Mouse (Mus musculus) kidney, embryonic 14.5 days (tissue): ENCODE results near the gene Mcl1. TPM values are rescaled to one million over a fixed set of nuclear protein-coding genes. Genes with fewer than 3 reads are reported as not detected.
A peak's percentile ranks its signal among the peaks of the same experiment; 100 is the strongest.

ENCODE experiments used
- ATAC-seq: fragments of 200-750 bp; cut with Nextera tagmentation; 2 replicates; pipeline ENCODE4 v1.8.0; 2017; ENCODE audit warnings: moderate number of reproducible peaks, mild to moderate bottlenecking, moderate TSS enrichment, moderate library complexity; ENCODE audit not compliant: low FRiP score, low TSS enrichment
- H3K27ac ChIP-seq: fragments of 300-500 bp; sonication (generic); 2 replicates; pipeline ENCODE4 v1.5.1; 2014; ENCODE audit warnings: low read depth, mild to moderate bottlenecking, low read length, moderate library complexity, mixed read lengths
- H3K27me3 ChIP-seq: fragments of 300-500 bp; sonication (generic); 2 replicates; pipeline ENCODE4 v1.6.1; 2014; ENCODE audit warnings: mild to moderate bottlenecking, low read length; ENCODE audit not compliant: control insufficient read depth, insufficient read depth
- H3K36me3 ChIP-seq: fragments of 300-500 bp; sonication (generic); 2 replicates; pipeline ENCODE4 v1.6.1; 2014; ENCODE audit warnings: low read length, mixed read lengths; ENCODE audit not compliant: control insufficient read depth, insufficient read depth
- H3K4me1 ChIP-seq: fragments of 300-500 bp; sonication (generic); 2 replicates; pipeline ENCODE4 v1.6.1; 2014; ENCODE audit warnings: low read length, mixed read lengths; ENCODE audit not compliant: control insufficient read depth, insufficient read depth
- H3K4me2 ChIP-seq: fragments of 300-500 bp; sonication (generic); replicated peaks from 2 replicates; pipeline ENCODE4 v1.6.1; 2014; ENCODE audit warnings: low read depth, mild to moderate bottlenecking, low read length
- H3K4me3 ChIP-seq: fragments of 300-500 bp; sonication (generic); 2 replicates; pipeline ENCODE4 v1.5.1; 2014; ENCODE audit warnings: mild to moderate bottlenecking, low read length
- H3K9ac ChIP-seq: fragments of 300-500 bp; sonication (generic); 2 replicates; pipeline ENCODE4 v1.6.1; 2014; ENCODE audit warnings: low read depth, mild to moderate bottlenecking, low read length, moderate library complexity
- H3K9me3 ChIP-seq: fragments of 300-500 bp; sonication (generic); 2 replicates; pipeline ENCODE4 v1.6.1; 2016; ENCODE audit warnings: low read length; ENCODE audit not compliant: control insufficient read depth
- WGBS: fragments of 180-500 bp; shearing (Covaris S2); extraction: QIAGEN DNeasy Blood & Tissue Kit; methylation state at CpG from one replicate; pipeline ENCODE4 v1.1.7; 2014; 5-methylcytosine and 5-hydroxymethylcytosine counted together
- polyA plus RNA-seq: library from polyadenylated mRNA; unstranded; fragments of >200 nt; fragmentation: Nextera tagmentation; extraction: Ambion mirVana; gene quantifications from 2 replicates; pipeline ENCODE4 v1.2.1, GENCODE M21; 2014

Gene Mcl1
- polyA plus RNA-seq, 1 experiment from 2014 or later = 76.1 TPM

- peak overlapping the region; percentile 100; the same call in 1 of the 2 replicates for H3K9ac ChIP-seq
- no peak for ATAC-seq
- H3K9me3 ChIP-seq = no peaks in the 10 kb centered on the region
- 31% methylated on average over 2 of the region's 2 CpGs for WGBS
- H3K4me3 ChIP-seq = peak overlapping the region; percentile 99
- H3K27me3 ChIP-seq = no peaks in the 10 kb centered on the region
- H3K36me3 ChIP-seq = peaks cover 52% of the 10 kb centered on the region
- H3K4me1 ChIP-seq = peaks cover 29% of the 10 kb centered on the region; the same call in 1 of the 2 replicates
- no peak overlapping the region for H3K27ac ChIP-seq
- H3K4me2 ChIP-seq = peak overlapping the region; percentile 93
Observed at GRCm38 (mm10) chr3:95660788-95661478, 2.3 kb downstream of the Mcl1 start.

- H3K9me3 ChIP-seq = no peaks in the 10 kb centered on the region
- no peak overlapping the region for H3K27ac ChIP-seq
- no peak overlapping the region for H3K9ac ChIP-seq
- H3K4me1 ChIP-seq = peaks cover 41% of the 10 kb centered on the region
- no peak for ATAC-seq
- peak overlapping the region; percentile 16; the same call in 1 of the 2 replicates for H3K4me3 ChIP-seq
- peaks cover 52% of the 10 kb centered on the region for H3K36me3 ChIP-seq
- no peaks in the 10 kb centered on the region for H3K27me3 ChIP-seq
- WGBS = 59% methylated on average over 7 of the region's 7 CpGs
- H3K4me2 ChIP-seq = peak overlapping the region; percentile 23; the same call in 1 of the 2 replicates
Observed at GRCm38 (mm10) chr3:95661945-95662715, 3.5 kb downstream of the Mcl1 start.

DNA sequence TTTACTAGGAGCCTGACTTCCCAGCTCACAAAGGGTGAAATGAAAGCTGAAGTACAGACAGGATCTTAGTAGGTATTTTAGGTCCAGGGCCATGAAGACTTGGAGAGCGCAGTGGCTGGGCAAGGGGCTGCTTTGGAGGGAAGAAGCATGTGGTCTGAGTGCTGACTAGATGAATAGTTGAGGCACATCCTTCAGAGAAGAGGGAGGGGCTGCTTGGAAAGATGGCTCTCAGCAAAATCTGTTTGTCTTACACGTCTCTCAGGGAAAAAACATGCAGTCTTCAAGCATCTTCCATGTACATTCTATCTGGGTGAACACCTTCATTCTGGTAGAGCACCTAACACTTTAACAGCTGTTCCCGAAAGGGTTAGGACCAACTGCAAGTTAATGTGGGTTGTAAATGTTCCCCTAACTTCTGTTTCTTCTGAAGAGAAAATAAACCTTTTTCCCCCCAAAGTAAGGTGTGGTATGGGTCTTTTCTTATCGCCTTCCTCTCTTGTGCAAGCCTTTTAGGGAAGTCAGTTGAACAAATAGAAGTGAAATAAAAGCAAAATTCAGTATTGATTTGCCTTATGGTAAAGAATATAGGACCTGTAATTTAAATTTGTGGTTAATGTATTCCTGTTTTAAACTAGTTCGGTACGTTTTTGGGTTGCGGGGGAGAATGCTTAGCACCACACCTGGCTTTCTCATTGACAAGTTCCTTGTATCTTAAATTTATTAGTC lies 4.3 kb downstream of the Mcl1 start:
- Histone ChIP-seq H3K9me3 (no peaks in the 10 kb centered on the region), H3K27me3 (no peaks in the 10 kb centered on the region), H3K9ac (no peak overlapping the region), H3K4me1 (peaks cover 47% of the 10 kb centered on the region), H3K36me3 (peaks cover 55% of the 10 kb centered on the region), H3K27ac (no peak overlapping the region), H3K4me3 (0 out of 2 replicates have a peak overlapping the region, but pooled peaks have one; percentile 1), H3K4me2 (no peak overlapping the region; the same call in 1 of the 2 replicates)
- ATAC-seq = no peak
- 73% methylated on average over 7 of the region's 7 CpGs for WGBS

DNA sequence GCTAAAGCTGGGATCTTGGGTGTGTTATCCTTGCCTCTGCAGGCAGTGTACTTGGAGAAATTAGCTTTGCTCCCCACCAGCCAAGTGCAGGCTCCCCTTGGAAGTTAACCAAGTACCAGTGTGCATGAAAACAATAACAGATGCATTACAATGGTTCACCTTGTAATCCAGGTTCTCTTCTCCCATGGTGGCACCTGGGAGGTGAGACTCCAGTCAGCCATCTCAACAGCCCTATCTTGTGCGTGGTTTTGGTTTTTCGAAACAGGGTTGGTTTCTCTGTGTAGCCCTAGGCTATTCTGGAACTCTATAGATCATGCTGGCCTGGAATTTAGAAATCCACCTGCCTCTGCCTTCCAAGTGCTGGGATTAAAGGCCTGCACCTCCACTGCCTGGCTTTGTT lies 4.9 kb downstream of the Mcl1 start:
- H3K9ac ChIP-seq = no peak overlapping the region
- H3K27me3 ChIP-seq = no peaks in the 10 kb centered on the region
- peaks cover 48% of the 10 kb centered on the region for H3K4me1 ChIP-seq
- no peak for ATAC-seq
- no peaks in the 10 kb centered on the region for H3K9me3 ChIP-seq
- no peak overlapping the region for H3K4me2 ChIP-seq
- no peak overlapping the region for H3K4me3 ChIP-seq
- peaks cover 55% of the 10 kb centered on the region for H3K36me3 ChIP-seq
- H3K27ac ChIP-seq = no peak overlapping the region
- WGBS = 78% methylated on average over 2 of the region's 2 CpGs

GRCm38 (mm10) chr3:95663969-95664608 lies 5.5 kb downstream of the Mcl1 start:
- Histone ChIP-seq H3K36me3 (peaks cover 55% of the 10 kb centered on the region), H3K4me1 (peaks cover 53% of the 10 kb centered on the region), H3K27ac (no peak overlapping the region), H3K27me3 (no peaks in the 10 kb centered on the region), H3K9me3 (no peaks in the 10 kb centered on the region), H3K4me3 (no peak overlapping the region), H3K4me2 (no peak overlapping the region), H3K9ac (no peak overlapping the region)
- 92% methylated on average over 3 of the region's 3 CpGs for WGBS
- no peak for ATAC-seq

- H3K4me3 ChIP-seq = no peak overlapping the region
- no peak overlapping the region for H3K4me2 ChIP-seq
- no peak overlapping the region for H3K9ac ChIP-seq
- no peaks in the 10 kb centered on the region for H3K9me3 ChIP-seq
- H3K27ac ChIP-seq = no peak overlapping the region
- H3K27me3 ChIP-seq = no peaks in the 10 kb centered on the region
- WGBS = 92% methylated on average over 4 of the region's 4 CpGs
- peaks cover 53% of the 10 kb centered on the region for H3K4me1 ChIP-seq
- no peak for ATAC-seq
- peaks cover 59% of the 10 kb centered on the region for H3K36me3 ChIP-seq
Observed at GRCm38 (mm10) chr3:95664940-95665352, 6.4 kb downstream of the Mcl1 start.

DNA sequence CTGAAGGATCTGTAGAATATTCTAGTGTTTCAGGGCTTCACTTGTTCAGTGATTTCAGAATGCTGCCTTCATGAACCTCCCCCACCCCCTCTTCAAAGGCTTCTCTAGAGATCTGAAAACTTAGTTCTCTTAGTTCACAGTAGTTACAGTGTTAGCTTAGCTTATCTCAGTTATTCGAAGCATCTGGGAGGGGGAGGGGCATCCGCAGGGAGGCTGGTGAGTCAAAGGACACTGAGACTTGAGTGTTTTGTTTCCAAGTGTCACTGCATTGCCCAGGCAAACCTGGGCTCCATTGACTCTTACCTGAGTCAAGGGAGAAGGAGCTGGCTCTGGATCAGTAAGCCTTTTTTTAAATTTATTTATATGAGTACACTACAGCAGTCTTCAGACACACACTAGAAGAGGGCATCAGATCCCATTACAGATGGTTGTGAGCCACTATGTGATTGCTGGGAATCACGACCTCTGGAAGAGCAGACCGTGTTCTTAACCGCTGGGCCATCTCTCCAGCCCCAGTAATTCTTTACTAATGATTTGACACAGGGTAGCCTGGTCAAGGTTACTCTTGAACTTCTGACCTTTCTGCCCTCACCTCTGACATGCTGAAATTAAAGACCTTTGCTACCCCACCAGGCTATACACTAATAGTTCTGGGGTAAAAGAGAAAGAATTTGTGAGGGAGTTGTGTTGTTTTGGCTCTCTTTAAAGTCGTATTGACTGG lies 7.7 kb downstream of the Mcl1 start:
- Histone ChIP-seq H3K9me3 (no peaks in the 10 kb centered on the region), H3K4me1 (peaks cover 42% of the 10 kb centered on the region), H3K27ac (no peak overlapping the region; the same call in 1 of the 2 replicates), H3K9ac (no peak overlapping the region), H3K36me3 (peaks cover 47% of the 10 kb centered on the region), H3K27me3 (no peaks in the 10 kb centered on the region), H3K4me3 (no peak overlapping the region), H3K4me2 (no peak overlapping the region)
- no peak for ATAC-seq
- 32% methylated on average over 6 of the region's 6 CpGs for WGBS

DNA sequence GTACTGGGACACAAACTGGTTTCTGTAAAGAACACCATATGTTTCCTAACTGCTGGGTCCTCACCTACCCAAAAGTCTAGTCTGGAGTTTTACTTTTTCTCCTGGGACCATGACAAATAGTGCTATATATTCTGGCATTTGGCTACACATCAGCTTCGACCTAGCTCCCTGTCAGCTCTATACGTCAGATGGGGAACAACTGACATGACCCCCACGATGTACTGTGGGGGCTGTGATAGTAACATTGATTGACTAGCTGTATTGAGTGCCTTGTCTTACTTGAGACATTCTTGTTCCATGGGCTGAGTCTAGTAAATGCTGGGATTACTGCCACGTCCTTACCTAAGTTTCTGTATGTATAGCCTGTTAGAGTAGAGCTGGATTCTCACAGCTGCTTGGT lies 8.9 kb downstream of the Mcl1 start:
- no peak overlapping the region for H3K4me3 ChIP-seq
- no peaks in the 10 kb centered on the region for H3K27me3 ChIP-seq
- H3K27ac ChIP-seq = peak overlapping the region; percentile 80; the same call in 1 of the 2 replicates
- H3K9me3 ChIP-seq = no peaks in the 10 kb centered on the region
- H3K4me1 ChIP-seq = peaks cover 45% of the 10 kb centered on the region
- no peak overlapping the region; the same call in 1 of the 2 replicates for H3K9ac ChIP-seq
- WGBS = 50% methylated on average over 4 of the region's 4 CpGs
- peaks cover 35% of the 10 kb centered on the region for H3K36me3 ChIP-seq
- no peak for ATAC-seq
- no peak overlapping the region for H3K4me2 ChIP-seq
